Mouse (Mus musculus) hindbrain, embryonic 12.5 days (tissue): ENCODE data around the gene AL607142.1. TPM values are rescaled to one million over a fixed set of nuclear protein-coding genes. Genes with fewer than 3 reads are reported as not detected.

ENCODE experiments used
- ATAC-seq: fragments of 200-750 bp; cut with Nextera tagmentation; 2 replicates; pipeline ENCODE4 v1.8.0; 2017; ENCODE audit warnings: moderate TSS enrichment; ENCODE audit not compliant: low FRiP score
- H3K27ac ChIP-seq: fragments of 300-500 bp; sonication (generic); 2 replicates; pipeline ENCODE4 v1.5.1; 2016; ENCODE audit warnings: mild to moderate bottlenecking
- H3K27me3 ChIP-seq: fragments of 300-500 bp; sonication (generic); 2 replicates; pipeline ENCODE4 v1.6.1; 2016; ENCODE audit warnings: mild to moderate bottlenecking
- H3K36me3 ChIP-seq: fragments of 300-500 bp; sonication (generic); 2 replicates; pipeline ENCODE4 v1.6.1; 2016; ENCODE audit warnings: mild to moderate bottlenecking
- H3K4me1 ChIP-seq: fragments of 300-500 bp; sonication (generic); 2 replicates; pipeline ENCODE4 v1.6.1; 2016
- H3K4me2 ChIP-seq: fragments of 300-500 bp; sonication (generic); replicated peaks from 2 replicates; pipeline ENCODE4 v1.6.1; 2016; ENCODE audit warnings: mild to moderate bottlenecking
- H3K4me3 ChIP-seq: fragments of 300-500 bp; sonication (generic); 2 replicates; pipeline ENCODE4 v1.5.1; 2016; ENCODE audit warnings: mild to moderate bottlenecking
- H3K9ac ChIP-seq: fragments of 300-500 bp; sonication (generic); 2 replicates; pipeline ENCODE4 v1.6.1; 2016; ENCODE audit warnings: mild to moderate bottlenecking, moderate library complexity
- H3K9me3 ChIP-seq: fragments of 300-500 bp; sonication (generic); replicated peaks from 2 replicates; pipeline ENCODE4 v1.6.1; 2016; ENCODE audit warnings: mild to moderate bottlenecking
- WGBS: fragments of 180-500 bp; shearing (Covaris S2); methylation state at CpG from one replicate; pipeline ENCODE4 v1.1.7; 2016; 5-methylcytosine and 5-hydroxymethylcytosine counted together
- polyA plus RNA-seq: library from polyadenylated mRNA; unstranded; fragments of >200 nt; fragmentation: Nextera tagmentation; extraction: Ambion mirVana; gene quantifications from 2 replicates; pipeline ENCODE4 v1.2.1, GENCODE M21; 2016

The AL607142.1 gene
- polyA plus RNA-seq, 1 experiment from 2014 or later: not detected

GRCm38 (mm10) chr4:120116312-120116711 is 51.5 kb downstream of the AL607142.1 start:
- 94% methylated on average over 1 of the region's 1 CpGs for WGBS
- no peak for ATAC-seq

GRCm38 (mm10) chr4:120120276-120120675 is 55.5 kb downstream of the AL607142.1 start:
- ATAC-seq: 0 out of 2 replicates have a peak, but pooled peaks have one; percentile 35
- Histone ChIP-seq H3K9ac (no peak overlapping the region), H3K4me3 (no peak overlapping the region), H3K27ac (no peak overlapping the region), H3K36me3 (no peaks in the 10 kb centered on the region), H3K4me2 (no peak overlapping the region), H3K4me1 (no peaks in the 10 kb centered on the region), H3K27me3 (no peaks in the 10 kb centered on the region), H3K9me3 (no peaks in the 10 kb centered on the region)
- 39% methylated on average over 8 of the region's 8 CpGs for WGBS

More at GRCm38 (mm10) chr4:120116312-120116711, 51.5 kb downstream of the AL607142.1 start:
- Histone ChIP-seq H3K4me1 (no peaks in the 10 kb centered on the region), H3K27me3 (no peaks in the 10 kb centered on the region), H3K27ac (no peak overlapping the region), H3K9ac (no peak overlapping the region), H3K9me3 (no peaks in the 10 kb centered on the region), H3K4me2 (no peak overlapping the region), H3K4me3 (no peak overlapping the region), H3K36me3 (no peaks in the 10 kb centered on the region)

- Histone ChIP-seq H3K27me3 (no peaks in the 10 kb centered on the region), H3K4me3 (no peak overlapping the region), H3K9me3 (no peaks in the 10 kb centered on the region), H3K9ac (no peak overlapping the region), H3K4me1 (no peaks in the 10 kb centered on the region), H3K36me3 (no peaks in the 10 kb centered on the region), H3K4me2 (no peak overlapping the region), H3K27ac (no peak overlapping the region)
- ATAC-seq: no peak
- WGBS: 82% methylated on average over 6 of the region's 6 CpGs
Measured at GRCm38 (mm10) chr4:120124656-120125055, 59.9 kb downstream of the AL607142.1 start.

- WGBS: 94% methylated on average over 6 of the region's 6 CpGs
- Histone ChIP-seq H3K27me3 (no peaks in the 10 kb centered on the region), H3K9ac (no peak overlapping the region), H3K9me3 (no peaks in the 10 kb centered on the region), H3K4me1 (0 out of 2 replicates have a peak, but pooled peaks cover 4% of the 10 kb centered on the region), H3K36me3 (no peaks in the 10 kb centered on the region), H3K27ac (no peak overlapping the region), H3K4me2 (no peak overlapping the region), H3K4me3 (no peak overlapping the region)
- ATAC-seq: no peak
Measured at GRCm38 (mm10) chr4:120126047-120126446, 61.3 kb downstream of the AL607142.1 start.

- H3K4me3 ChIP-seq: no peak overlapping the region
- no peak overlapping the region for H3K27ac ChIP-seq
- 90% methylated on average over 3 of the region's 3 CpGs for WGBS
- no peak overlapping the region for H3K9ac ChIP-seq
- no peak overlapping the region for H3K4me2 ChIP-seq
- H3K9me3 ChIP-seq: no peaks in the 10 kb centered on the region
- no peaks in the 10 kb centered on the region for H3K36me3 ChIP-seq
- no peak for ATAC-seq
- 0 out of 2 replicates have a peak, but pooled peaks cover 4% of the 10 kb centered on the region for H3K4me1 ChIP-seq
- H3K27me3 ChIP-seq: no peaks in the 10 kb centered on the region
Measured at GRCm38 (mm10) chr4:120127333-120127732, 62.5 kb downstream of the AL607142.1 start.

GRCm38 (mm10) chr4:120128033-120128432 is 63.2 kb downstream of the AL607142.1 start:
- H3K27ac ChIP-seq: no peak overlapping the region
- H3K36me3 ChIP-seq: no peaks in the 10 kb centered on the region
- H3K4me1 ChIP-seq: 0 out of 2 replicates have a peak, but pooled peaks cover 4% of the 10 kb centered on the region
- WGBS: 78% methylated on average over 4 of the region's 4 CpGs
- H3K9ac ChIP-seq: no peak overlapping the region
- no peak overlapping the region for H3K4me3 ChIP-seq
- no peak overlapping the region for H3K4me2 ChIP-seq
- H3K27me3 ChIP-seq: no peaks in the 10 kb centered on the region
- H3K9me3 ChIP-seq: no peaks in the 10 kb centered on the region
- ATAC-seq: no peak

GRCm38 (mm10) chr4:120129233-120129885 is 64.6 kb downstream of the AL607142.1 start:
- Histone ChIP-seq H3K27me3 (no peaks in the 10 kb centered on the region), H3K4me1 (0 out of 2 replicates have a peak, but pooled peaks cover 4% of the 10 kb centered on the region), H3K9me3 (no peaks in the 10 kb centered on the region), H3K27ac (no peak overlapping the region), H3K4me2 (no peak overlapping the region), H3K4me3 (no peak overlapping the region), H3K36me3 (no peaks in the 10 kb centered on the region), H3K9ac (no peak overlapping the region)
- ATAC-seq: peak; percentile 57
- WGBS: 41% methylated on average over 4 of the region's 4 CpGs

GRCm38 (mm10) chr4:120130926-120131325 is 66.1 kb downstream of the AL607142.1 start:
- H3K4me2 ChIP-seq: no peak overlapping the region
- no peaks in the 10 kb centered on the region for H3K9me3 ChIP-seq
- no peak overlapping the region for H3K27ac ChIP-seq
- 0 out of 2 replicates have a peak, but pooled peaks cover 4% of the 10 kb centered on the region for H3K4me1 ChIP-seq
- H3K9ac ChIP-seq: 0 out of 2 replicates have a peak overlapping the region, but pooled peaks have one; percentile 13
- no peak for ATAC-seq
- no peaks in the 10 kb centered on the region for H3K27me3 ChIP-seq
- no peaks in the 10 kb centered on the region for H3K36me3 ChIP-seq
- 56% methylated on average over 4 of the region's 4 CpGs for WGBS
- H3K4me3 ChIP-seq: no peak overlapping the region

- Histone ChIP-seq H3K27ac (no peak overlapping the region), H3K4me1 (0 out of 2 replicates have a peak, but pooled peaks cover 4% of the 10 kb centered on the region), H3K36me3 (no peaks in the 10 kb centered on the region), H3K27me3 (no peaks in the 10 kb centered on the region), H3K4me3 (no peak overlapping the region), H3K9me3 (no peaks in the 10 kb centered on the region), H3K9ac (no peak overlapping the region), H3K4me2 (no peak overlapping the region)
- ATAC-seq: no peak
- WGBS: 82% methylated on average over 23 of the region's 24 CpGs
Measured at GRCm38 (mm10) chr4:120131441-120132220, 66.8 kb downstream of the AL607142.1 start.

GRCm38 (mm10) chr4:120134223-120134622 is 69.4 kb downstream of the AL607142.1 start:
- Histone ChIP-seq H3K4me1 (0 out of 2 replicates have a peak, but pooled peaks cover 4% of the 10 kb centered on the region), H3K9ac (no peak overlapping the region), H3K4me2 (no peak overlapping the region), H3K27me3 (no peaks in the 10 kb centered on the region), H3K9me3 (no peaks in the 10 kb centered on the region), H3K27ac (no peak overlapping the region), H3K4me3 (no peak overlapping the region), H3K36me3 (no peaks in the 10 kb centered on the region)
- WGBS: 76% methylated on average over 6 of the region's 6 CpGs
- ATAC-seq: no peak

- H3K27ac ChIP-seq: no peak overlapping the region
- no peaks in the 10 kb centered on the region for H3K36me3 ChIP-seq
- H3K9ac ChIP-seq: no peak overlapping the region
- no peaks in the 10 kb centered on the region; the same call in 1 of the 2 replicates for H3K27me3 ChIP-seq
- H3K9me3 ChIP-seq: no peaks in the 10 kb centered on the region
- H3K4me1 ChIP-seq: no peaks in the 10 kb centered on the region
- ATAC-seq: no peak
- H3K4me3 ChIP-seq: no peak overlapping the region
- no peak overlapping the region for H3K4me2 ChIP-seq
- 68% methylated on average over 1 of the region's 1 CpGs for WGBS
Measured at GRCm38 (mm10) chr4:120141810-120142209, 77.0 kb downstream of the AL607142.1 start.

- WGBS: 86% methylated on average over 9 of the region's 9 CpGs
- no peak for ATAC-seq
Measured at GRCm38 (mm10) chr4:120142905-120143304, 78.1 kb downstream of the AL607142.1 start.

More at GRCm38 (mm10) chr4:120142905-120143304, 78.1 kb downstream of the AL607142.1 start:
- Histone ChIP-seq H3K27me3 (no peaks in the 10 kb centered on the region; the same call in 1 of the 2 replicates), H3K9ac (no peak overlapping the region), H3K36me3 (no peaks in the 10 kb centered on the region), H3K4me3 (no peak overlapping the region), H3K4me2 (no peak overlapping the region), H3K9me3 (no peaks in the 10 kb centered on the region), H3K4me1 (no peaks in the 10 kb centered on the region), H3K27ac (no peak overlapping the region)
